Mouse (Mus musculus): ENCODE measurements around the gene Fam193b. TPM values are rescaled to one million over a fixed set of nuclear protein-coding genes. Genes with fewer than 3 reads are reported as not detected.
A peak's percentile ranks its signal among the peaks of the same experiment; 100 is the strongest.
"Not testable (repeated sequence)": the region's sequence is repeated elsewhere in the genome, so short reads cannot be mapped to it uniquely, and the experiment has no call there.

Fam193b gene
- total RNA-seq, 2 experiments from 2014 or later = 9.6 to 10.1 TPM

- no peak for DNase-seq (ENCODE audit: low spot score)
Observed at GRCm38 (mm10) chr13:55573432-55573831, 2.5 kb upstream of the Fam193b start, which contains the start of gene Tmed9. TSS of gene Tmed9 (plus strand) at chr13:55573732.

- DNase-seq (ENCODE audit: low spot score) = no peak
Observed at GRCm38 (mm10) chr13:55571977-55572376, 1.1 kb upstream of the Fam193b start.

DNA sequence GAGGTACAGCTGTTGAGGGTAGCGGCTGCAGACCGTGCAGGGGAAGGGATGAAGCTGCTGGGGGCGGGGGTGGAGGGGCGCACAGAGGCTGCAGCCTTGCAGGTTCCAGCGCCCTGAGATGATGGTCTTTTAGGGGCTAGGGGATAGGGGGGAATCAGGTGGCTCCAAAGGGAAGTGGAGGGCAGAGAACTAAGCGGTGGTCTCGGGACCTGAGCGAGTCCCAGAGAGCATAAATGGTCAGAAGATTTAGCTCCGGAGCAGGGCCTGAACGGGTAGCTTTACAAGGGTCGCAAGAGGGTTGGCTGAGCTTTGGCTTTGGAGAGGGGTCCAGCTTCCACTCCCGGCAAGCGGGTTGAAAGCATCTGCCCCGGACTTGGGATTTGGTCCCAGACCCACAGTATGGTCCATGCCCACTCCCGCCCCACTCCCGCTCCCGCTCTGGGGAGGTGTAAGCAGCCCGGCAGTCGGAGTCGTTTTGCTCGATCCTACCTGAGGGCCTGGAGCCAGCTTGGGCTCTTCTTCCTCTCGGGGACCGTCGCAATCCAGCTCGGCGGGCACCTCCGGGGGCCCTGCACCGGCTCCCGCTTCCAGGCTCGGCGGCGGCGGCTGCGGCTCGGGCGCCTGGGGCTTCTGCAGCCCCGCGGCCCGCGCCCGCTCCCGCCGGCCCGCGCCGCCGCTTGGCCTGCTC, 490 bp downstream of the Fam193b start:
- DNase-seq (ENCODE audit: low spot score) = no peak

DNA sequence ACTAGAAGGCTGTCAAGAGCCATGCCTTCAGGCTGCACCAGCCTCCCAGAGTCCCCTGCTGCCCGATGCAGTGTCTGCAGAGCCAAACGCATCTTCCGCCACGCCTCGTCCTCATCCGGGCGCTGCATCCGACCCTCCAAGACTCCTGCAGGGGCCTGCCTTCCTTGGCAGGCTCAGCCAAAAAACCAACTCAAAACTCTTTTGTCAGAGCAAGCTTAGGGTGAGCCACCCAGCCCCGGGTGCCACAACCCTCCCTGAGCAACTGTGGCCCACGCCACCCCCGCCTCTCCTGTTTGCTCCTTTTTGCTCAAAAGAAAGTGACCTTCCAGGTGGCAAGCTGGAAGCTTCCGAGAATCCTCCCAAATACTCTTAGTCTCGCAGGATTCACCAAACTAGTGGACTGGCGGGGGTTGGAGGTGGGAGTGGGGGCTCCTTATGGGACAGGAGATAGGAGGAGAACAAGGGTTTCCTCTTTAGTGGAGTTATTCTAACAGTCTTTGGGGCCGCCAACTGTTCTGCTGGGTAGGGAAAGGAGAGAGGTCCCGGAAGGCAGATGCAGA, 1.1 kb downstream of the Fam193b start:
- no peak for DNase-seq (ENCODE audit: low spot score)

DNA sequence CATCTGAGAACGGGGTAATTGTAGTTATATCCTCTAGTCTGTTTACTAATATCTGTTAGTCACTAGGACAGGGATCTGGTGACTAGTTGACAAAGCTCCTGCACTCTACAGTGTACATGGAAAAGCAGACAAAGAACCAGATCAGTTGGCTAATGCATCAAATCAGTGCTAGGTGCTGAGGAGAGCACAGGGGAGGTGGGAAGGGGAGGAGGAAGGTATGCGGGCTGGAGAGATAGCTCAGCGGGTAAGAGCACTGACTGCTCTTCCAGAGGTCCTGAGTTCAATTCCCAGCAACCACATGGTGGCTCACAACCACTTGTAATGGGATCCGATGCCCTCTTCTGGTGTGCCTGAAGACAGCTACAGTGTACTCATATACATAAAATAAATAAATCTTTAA, 2.4 kb downstream of the Fam193b start:
- DNase-seq (ENCODE audit: low spot score) = not testable (repeated sequence)

- no peak for DNase-seq (ENCODE audit: low spot score)
Observed at GRCm38 (mm10) chr13:55567949-55568348, 3.0 kb downstream of the Fam193b start.

DNA sequence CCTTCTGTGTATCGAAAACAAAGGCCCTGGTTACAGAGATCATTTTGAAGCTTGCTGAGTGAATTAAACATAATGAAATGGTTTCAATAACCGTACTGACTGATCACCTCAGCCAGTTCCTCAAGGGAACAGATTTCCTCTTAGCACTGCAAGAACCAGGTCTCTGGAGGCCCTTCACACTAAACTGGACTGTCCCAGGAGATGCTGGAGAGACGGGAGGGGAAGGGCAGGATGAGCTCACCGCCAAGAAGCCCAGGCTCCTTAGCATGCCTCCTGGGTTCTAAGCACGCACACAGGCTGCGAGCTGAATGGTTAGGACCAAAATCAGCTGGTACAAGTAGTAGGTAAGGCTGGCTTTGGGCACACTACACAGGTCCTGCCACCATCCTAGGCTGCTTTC, 3.9 kb downstream of the Fam193b start:
- no peak for DNase-seq (ENCODE audit: low spot score)

DNA sequence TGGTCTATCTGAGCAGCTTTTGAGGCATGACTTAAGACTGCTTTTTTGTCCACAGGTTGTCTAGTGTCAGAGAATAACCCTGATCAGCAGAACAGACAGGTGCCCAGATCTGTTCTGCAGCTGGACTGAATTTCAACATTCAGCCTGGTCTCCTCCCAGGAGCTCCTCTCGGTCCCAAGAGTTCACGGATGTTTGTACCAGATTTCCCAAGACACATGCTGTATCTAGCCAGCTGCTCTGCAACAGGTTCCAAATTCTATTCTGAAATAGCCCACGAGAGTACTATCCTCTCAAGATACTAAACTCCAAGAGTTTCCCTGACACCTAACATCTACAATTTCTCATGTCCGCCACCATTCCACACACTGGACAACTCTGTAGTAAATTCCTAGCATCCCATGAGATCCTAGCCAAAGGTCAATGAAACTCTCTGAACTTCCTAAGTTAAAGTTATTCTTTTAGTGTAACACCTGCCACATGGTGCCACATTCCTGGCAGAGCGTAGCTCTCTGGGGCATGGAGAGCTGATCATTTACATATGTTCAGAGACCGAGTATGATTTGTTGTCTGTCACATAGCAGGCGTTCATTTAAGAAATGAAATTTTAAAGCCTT, 7.5 kb downstream of the Fam193b start:
- peak; percentile 47 for DNase-seq (ENCODE audit: low spot score)

DNA sequence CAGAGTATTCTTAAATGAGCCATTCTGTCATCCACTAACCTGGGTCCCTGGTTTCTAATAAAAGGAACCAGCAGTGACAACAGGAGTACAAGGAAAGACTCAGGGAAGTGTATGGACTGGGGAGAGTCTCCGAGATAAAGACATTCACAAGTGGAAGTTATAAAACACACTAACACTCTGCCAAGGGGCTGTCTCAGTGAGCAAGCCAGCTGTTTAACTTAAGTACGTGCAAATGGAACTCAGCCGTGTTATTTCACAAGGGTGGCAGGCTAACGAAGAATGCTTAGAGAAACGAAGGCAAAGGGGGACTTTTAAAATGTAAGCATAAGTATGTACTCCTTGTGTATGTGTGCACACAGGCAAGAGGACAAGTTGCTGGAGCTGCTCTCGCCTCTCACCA, 13.4 kb downstream of the Fam193b start:
- DNase-seq (ENCODE audit: low spot score) = no peak

GRCm38 (mm10) chr13:55555921-55556320, 15.0 kb downstream of the Fam193b start:
- no peak for DNase-seq (ENCODE audit: low spot score)

GRCm38 (mm10) chr13:55549061-55549460, 21.9 kb downstream of the Fam193b start:
- no peak for DNase-seq (ENCODE audit: low spot score)

GRCm38 (mm10) chr13:55548426-55548825, 22.5 kb downstream of the Fam193b start:
- no peak for DNase-seq (ENCODE audit: low spot score)

- DNase-seq (ENCODE audit: low spot score) = peak; percentile 63
Observed at GRCm38 (mm10) chr13:55547916-55548315, 23.0 kb downstream of the Fam193b start.

- no peak for DNase-seq (ENCODE audit: low spot score)
Observed at GRCm38 (mm10) chr13:55544792-55545191, 26.1 kb downstream of the Fam193b start.

DNA sequence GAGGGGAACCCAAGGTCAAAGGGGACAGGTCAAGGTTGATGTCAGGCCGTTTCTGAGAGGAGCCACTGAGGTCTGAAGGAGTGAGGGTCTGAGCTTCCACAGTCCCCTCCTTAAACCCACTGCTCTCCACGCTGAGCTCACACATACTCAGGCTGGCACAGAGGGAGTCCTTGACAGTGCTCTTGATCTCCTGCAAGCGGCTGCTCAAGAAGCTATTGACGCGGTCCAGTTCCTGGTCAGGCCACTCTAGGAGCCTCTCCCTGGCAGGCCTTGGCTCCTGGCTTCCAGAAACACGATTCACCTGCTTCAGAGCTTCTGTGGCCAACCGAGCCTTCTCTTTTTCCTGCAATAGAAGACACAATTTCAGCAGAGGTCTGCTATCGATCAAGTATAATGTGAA, 27.5 kb downstream of the Fam193b start:
- DNase-seq (ENCODE audit: low spot score) = no peak

DNA sequence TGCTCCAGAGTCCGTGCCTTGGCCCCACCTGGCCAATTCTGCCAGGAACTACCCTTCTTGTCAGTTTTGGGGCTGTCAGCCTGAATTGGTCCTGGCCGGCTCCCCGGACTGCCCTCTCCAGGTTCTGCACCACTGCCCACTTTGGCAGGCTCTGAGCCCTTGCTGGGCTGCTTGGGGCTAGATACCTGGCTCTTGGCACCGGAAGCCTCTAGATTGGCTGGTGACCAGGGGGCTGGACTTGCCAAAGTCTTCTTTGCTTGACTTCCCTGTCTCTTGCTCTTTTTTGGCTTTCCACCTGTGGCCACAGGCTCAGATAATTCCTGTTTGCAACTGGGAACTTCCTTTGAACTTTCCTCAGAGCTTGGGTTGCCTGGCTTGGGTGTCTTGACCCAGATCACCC, 28.0 kb downstream of the Fam193b start:
- DNase-seq (ENCODE audit: low spot score) = no peak

DNA sequence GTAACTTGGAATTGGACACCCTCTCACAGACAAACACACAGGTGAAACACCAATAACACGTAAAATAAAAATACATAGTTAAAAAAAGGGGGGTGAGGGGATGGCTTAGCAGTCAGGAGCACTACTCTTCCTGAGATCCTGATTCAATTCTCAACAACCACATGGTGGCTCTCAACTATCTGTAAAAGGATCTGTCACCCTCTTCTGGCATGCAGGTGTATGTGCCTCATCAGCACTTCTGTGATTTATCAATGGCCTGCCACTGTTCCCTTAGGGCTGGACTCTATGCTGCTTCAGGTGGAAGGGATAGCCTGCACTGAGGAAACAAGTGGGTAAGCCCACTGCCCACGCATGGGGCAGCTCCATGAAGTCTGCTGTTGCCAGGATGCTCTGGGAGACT, 30.0 kb downstream of the Fam193b start:
- no peak for DNase-seq (ENCODE audit: low spot score)

DNA sequence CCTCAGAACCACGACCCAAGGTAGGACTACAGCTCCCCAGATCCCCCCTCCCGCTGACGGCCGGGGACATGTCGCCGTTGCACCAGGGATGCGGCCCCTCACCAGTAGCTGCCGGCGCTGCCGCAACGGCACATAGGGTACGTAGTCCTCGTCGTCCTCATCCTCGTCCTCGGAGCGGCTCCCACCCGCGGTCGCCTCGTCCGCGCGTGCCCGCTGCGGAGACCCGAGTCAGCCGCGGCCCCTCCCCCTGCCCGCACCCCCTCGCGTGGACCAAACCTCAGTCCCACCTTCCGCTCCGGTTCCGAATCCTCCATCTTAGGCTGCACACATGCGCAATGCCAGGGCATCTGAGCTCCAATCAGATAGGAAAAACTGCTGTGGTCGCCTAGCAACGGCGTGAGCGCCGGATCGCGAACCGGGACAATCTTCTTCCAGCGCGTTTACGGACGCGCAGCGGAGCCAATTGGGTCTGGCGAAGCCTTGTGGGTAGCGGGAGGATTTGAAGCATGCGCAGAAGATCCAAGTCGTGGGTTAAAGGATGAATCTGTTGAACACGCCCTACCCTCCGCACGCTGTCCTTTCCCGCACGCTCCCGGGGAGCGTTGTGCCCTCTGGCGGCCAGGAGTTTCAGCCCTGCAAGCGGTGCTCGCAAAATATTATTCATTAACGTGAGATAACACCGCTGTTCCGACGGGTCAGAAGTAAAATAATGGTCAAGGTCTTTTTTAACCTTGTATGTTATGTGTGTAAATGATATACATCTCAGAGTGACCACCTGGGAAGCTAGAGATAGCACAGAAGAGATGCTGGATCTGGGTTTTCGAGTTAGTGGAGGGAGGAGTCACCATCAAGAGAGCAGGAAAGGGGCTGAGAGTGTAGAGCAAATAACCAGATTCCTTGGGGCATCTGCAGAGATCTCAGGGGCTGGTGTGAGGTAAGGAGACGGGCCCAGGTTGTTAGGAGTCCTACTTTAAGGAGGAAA, 34.4 kb downstream of the Fam193b start, which contains the start of gene Ddx41:
Gene Ddx41 (minus strand): TSS at position 465 of the 982 bp plus-strand sequence.
- peak; percentile 99 for DNase-seq (ENCODE audit: low spot score)

GRCm38 (mm10) chr13:55535796-55536193, 35.1 kb downstream of the Fam193b start:
- DNase-seq (ENCODE audit: low spot score) = no peak

GRCm38 (mm10) chr13:55535191-55535590, 35.7 kb downstream of the Fam193b start:
- no peak for DNase-seq (ENCODE audit: low spot score)

GRCm38 (mm10) chr13:55529198-55529915, 41.6 kb downstream of the Fam193b start, which contains the start of gene Dok3:
TSS of gene Dok3 (minus strand) at chr13:55529296.
- no peak for DNase-seq (ENCODE audit: low spot score)

Data from gastrocnemius, adult 18-20 months (tissue).